30 mouse cellular contexts compared by ENCODE assay signal in genomic region chr6:144510147-144510546, GRCm38 (mm10).
DNase-seq lines count a peak whose midpoint lies in the region; ATAC-seq lines count a peak whose summit lies in the region.
"Had no signal": no experiment of that assay in that cellular context is flagged by ENCODE, and none has a peak within 500 bp of the region (broad histone marks: within the 10 kb centered on the region; RNA-seq: fewer than 3 reads in every experiment).

No protein-coding gene starts in this region.

- peak; percentile 23 to 34 for DNase-seq in cerebellum, postnatal 14 days
- no peak for DNase-seq in cerebellum, adult 18-20 months
- DNase-seq in heart, adult 18-20 months: peak; percentile 11 to 16
- DNase-seq in heart, embryonic 10.5 days (ENCODE audit: low spot score): no peak
- peak; percentile 21 to 33 for DNase-seq in right cerebral cortex, adult 2 months (ENCODE audit: low spot score in 2 of 2)
- no peak for DNase-seq in right cerebral cortex, postnatal 14 days
- DNase-seq: adrenal gland, adult 8-10 months; cerebellum, adult 9-11 months; gastrocnemius, postnatal 10 days; heart, postnatal 36 days; kidney, adult 8-10 months; kidney, postnatal 4 days; liver; lung, adult 2 months; lung, postnatal 10 days; midbrain, embryonic 14.5 days; retina, postnatal 1 day; thymus, postnatal 14 days had no signal

- no peaks in the 10 kb centered on the region for H3K4me1 ChIP-seq in heart, embryonic 10.5 days
- H3K4me1 ChIP-seq in midbrain, embryonic 13.5 days (replicated peaks): peaks cover 12% of the 10 kb centered on the region
- H3K4me1 ChIP-seq: neural tube, embryonic 15.5 days; stomach, embryonic 15.5 days had no signal

- WGBS in heart, embryonic 10.5 days: 82% methylated on average over 6 of the region's 6 CpGs
- whole genome bisulfite sequencing in midbrain, embryonic 13.5 days: 97% methylated on average over 6 of the region's 6 CpGs

- no peaks in the 10 kb centered on the region for H3K36me3 ChIP-seq in heart, embryonic 10.5 days
- no peaks in the 10 kb centered on the region for H3K36me3 ChIP-seq in midbrain, embryonic 13.5 days
- H3K36me3 ChIP-seq: G1E; hindbrain, embryonic 13.5 days; neural tube, embryonic 15.5 days; stomach, embryonic 15.5 days had no signal

- H3K9ac ChIP-seq in midbrain, embryonic 13.5 days (replicated peaks): no peak overlapping the region
- H3K9ac ChIP-seq: hindbrain, embryonic 13.5 days; liver, embryonic 14.5 days; neural tube, embryonic 15.5 days; stomach, embryonic 15.5 days had no signal

- no peak overlapping the region for H3K4me3 ChIP-seq in heart, embryonic 10.5 days
- no peak overlapping the region for H3K4me3 ChIP-seq in midbrain, embryonic 13.5 days (replicated peaks)
- H3K4me3 ChIP-seq: erythroblast, embryonic 14.5 days; hindbrain, embryonic 13.5 days; neural tube, embryonic 15.5 days; stomach, embryonic 15.5 days had no signal

- H3K4me2 ChIP-seq in midbrain, embryonic 13.5 days (replicated peaks): no peak overlapping the region
- H3K4me2 ChIP-seq: heart, embryonic 11.5 days; hindbrain, embryonic 13.5 days; neural tube, embryonic 15.5 days; stomach, embryonic 15.5 days had no signal

- no peaks in the 10 kb centered on the region for H3K9me3 ChIP-seq in heart, embryonic 10.5 days
- no peaks in the 10 kb centered on the region for H3K9me3 ChIP-seq in midbrain, embryonic 13.5 days
- H3K9me3 ChIP-seq: hindbrain, embryonic 13.5 days; neural tube, embryonic 15.5 days; stomach, embryonic 15.5 days had no signal

- H3K27ac ChIP-seq in heart, embryonic 10.5 days: no peak overlapping the region
- H3K27ac ChIP-seq in midbrain, embryonic 13.5 days: no peak overlapping the region
- H3K27ac ChIP-seq: hindbrain, embryonic 13.5 days; kidney, postnatal 0 days; liver, embryonic 14.5 days; macrophage; neural tube, embryonic 15.5 days; stomach, embryonic 15.5 days had no signal

- no peaks in the 10 kb centered on the region for H3K27me3 ChIP-seq in heart, embryonic 10.5 days (ENCODE audit: insufficient read depth, poor library complexity, severe bottlenecking)
- H3K27me3 ChIP-seq in midbrain, embryonic 13.5 days: no peaks in the 10 kb centered on the region
- H3K27me3 ChIP-seq: stomach, embryonic 15.5 days had no signal

- no peak for ATAC-seq in midbrain, embryonic 13.5 days
- ATAC-seq: forebrain, embryonic 16.5 days; intestine, embryonic 16.5 days had no signal

Comparison
In these comparisons a context has a peak if more than half of its experiments do, and no peak if none do; other contexts are left out.
1. DNase-seq: peak in cerebellum, postnatal 14 days (2 of 2), heart, adult 18-20 months (2 of 2) and right cerebral cortex, adult 2 months (2 of 2); none in cerebellum, adult 18-20 months (0 of 2), heart, embryonic 10.5 days (single experiment) and right cerebral cortex, postnatal 14 days (single experiment).